In the genomic region with DNA sequence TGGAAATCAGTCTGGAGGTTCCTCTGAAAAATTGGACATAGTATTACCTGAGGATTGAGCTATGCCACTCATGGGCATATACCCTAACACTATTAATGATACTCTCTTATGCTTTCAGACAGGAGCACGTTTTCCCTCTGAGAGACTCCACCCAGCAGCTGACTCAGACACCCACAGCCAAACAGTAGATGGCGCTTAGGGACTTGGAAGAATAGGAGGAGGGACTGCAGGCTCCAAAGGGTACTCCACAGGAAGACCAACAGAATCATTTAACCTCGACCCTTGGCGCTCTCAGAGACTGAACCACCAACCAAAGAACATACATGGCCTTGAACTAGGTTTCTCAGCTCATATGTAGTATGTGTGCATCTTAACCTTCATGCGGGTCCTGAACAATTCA, we compare ENCODE assay signal across 18 mouse cellular contexts.
A peak's percentile ranks its signal among the peaks of the same experiment; 100 is the strongest.
DNase-seq lines count a peak whose midpoint lies in the region; ATAC-seq and TF ChIP-seq lines count a peak whose summit lies in the region.
"Had no signal": no experiment of that assay in that cellular context is flagged by ENCODE, and none has a peak within 500 bp of the region (broad histone marks: within the 10 kb centered on the region; RNA-seq: fewer than 3 reads in every experiment).

No protein-coding gene starts in this region.

- no peak overlapping the region for H3K4me2 ChIP-seq in intestine, postnatal 0 days (replicated peaks; ENCODE audit: low read depth)
- H3K4me2 ChIP-seq in intestine, embryonic 16.5 days (ENCODE audit: low read depth, low read length): no peak overlapping the region
- H3K4me2 ChIP-seq: embryonic facial prominence, embryonic 15.5 days; heart, embryonic 15.5 days had no signal

- H3K4me3 ChIP-seq in intestine, postnatal 0 days (ENCODE audit: low read depth, low read length): no peak overlapping the region
- no peak overlapping the region for H3K4me3 ChIP-seq in intestine, embryonic 16.5 days (ENCODE audit: low read length)
- no peak overlapping the region for H3K4me3 ChIP-seq in ES-Bruce4 (ENCODE audit: low read depth, low read length)
- H3K4me3 ChIP-seq in left cerebral cortex, adult 2 months: no peak overlapping the region
- H3K4me3 ChIP-seq: embryonic facial prominence, embryonic 15.5 days; heart, embryonic 15.5 days; myocyte had no signal

- H3K9ac ChIP-seq in intestine, postnatal 0 days (ENCODE audit: low read depth, low read length): no peak overlapping the region
- no peak overlapping the region for H3K9ac ChIP-seq in intestine, embryonic 16.5 days (ENCODE audit: low read depth, low read length)
- H3K9ac ChIP-seq in ES-Bruce4 (ENCODE audit: low read depth, poor library complexity, severe bottlenecking): no peak overlapping the region
- H3K9ac ChIP-seq: embryonic facial prominence, embryonic 15.5 days; heart, embryonic 15.5 days had no signal

- H3K27me3 ChIP-seq in intestine, postnatal 0 days (replicated peaks; ENCODE audit: control insufficient read depth, insufficient read depth, low read length): no peaks in the 10 kb centered on the region
- no peaks in the 10 kb centered on the region for H3K27me3 ChIP-seq in intestine, embryonic 16.5 days (replicated peaks; ENCODE audit: control insufficient read depth, insufficient read depth, low read length)
- H3K27me3 ChIP-seq in ES-Bruce4 (ENCODE audit: control insufficient read depth, insufficient read depth, low read length, poor library complexity, severe bottlenecking): no peaks in the 10 kb centered on the region
- H3K27me3 ChIP-seq: embryonic facial prominence, embryonic 15.5 days; heart, embryonic 15.5 days had no signal

- no peak for TF ChIP-seq POLR2A in ES-Bruce4 (IDR thresholded peaks at IDR 0.05; ENCODE audit: insufficient read depth, low read length)

- TF ChIP-seq EP300 in ES-Bruce4 (IDR thresholded peaks at IDR 0.05; ENCODE audit: insufficient read depth, low read depth, low read length): no peak

- H3K9me3 ChIP-seq in intestine, postnatal 0 days (ENCODE audit: control insufficient read depth): no peaks in the 10 kb centered on the region
- no peaks in the 10 kb centered on the region for H3K9me3 ChIP-seq in intestine, embryonic 16.5 days (ENCODE audit: control insufficient read depth, low read length)
- H3K9me3 ChIP-seq in ES-Bruce4 (replicated peaks; ENCODE audit: control insufficient read depth, insufficient read depth, low read length, poor library complexity, severe bottlenecking): no peaks in the 10 kb centered on the region
- H3K9me3 ChIP-seq: embryonic facial prominence, embryonic 15.5 days; heart, embryonic 15.5 days had no signal

- H3K36me3 ChIP-seq in intestine, postnatal 0 days (ENCODE audit: control insufficient read depth, insufficient read depth): no peaks in the 10 kb centered on the region
- no peaks in the 10 kb centered on the region for H3K36me3 ChIP-seq in intestine, embryonic 16.5 days (ENCODE audit: control insufficient read depth, insufficient read depth, low read length)
- no peaks in the 10 kb centered on the region for H3K36me3 ChIP-seq in ES-Bruce4 (ENCODE audit: control insufficient read depth, insufficient read depth, low read length, poor library complexity, severe bottlenecking)
- H3K36me3 ChIP-seq: embryonic facial prominence, embryonic 15.5 days; heart, embryonic 15.5 days had no signal

- no peak for ATAC-seq in intestine, postnatal 0 days
- no peak for ATAC-seq in intestine, embryonic 16.5 days
- no peak for ATAC-seq in megakaryocyte-erythroid progenitor cell, adult 5-6 weeks (replicated peaks; ENCODE audit: low FRiP score, low TSS enrichment, poor library complexity, severe bottlenecking)
- ATAC-seq: forebrain, embryonic 16.5 days; hindbrain, embryonic 16.5 days had no signal

- 0 out of 2 replicates have a peak, but pooled peaks have one; percentile 8 for TF ChIP-seq CTCF in intestine, postnatal 0 days (IDR thresholded peaks at IDR 0.05; ENCODE audit: low read depth)
- peak; percentile 42 for TF ChIP-seq CTCF in ES-Bruce4 (IDR thresholded peaks at IDR 0.05; ENCODE audit: low read depth, low read length)
- TF ChIP-seq CTCF in left cerebral cortex, adult 2 months (IDR thresholded peaks at IDR 0.05): no peak

- no peak overlapping the region for H3K27ac ChIP-seq in intestine, postnatal 0 days (ENCODE audit: low read depth, low read length)
- H3K27ac ChIP-seq in intestine, embryonic 16.5 days (ENCODE audit: low read length): no peak overlapping the region
- H3K27ac ChIP-seq in ES-Bruce4 (ENCODE audit: insufficient read depth, low read length): no peak overlapping the region
- H3K27ac ChIP-seq in left cerebral cortex, adult 2 months: no peak overlapping the region
- H3K27ac ChIP-seq: embryonic facial prominence, embryonic 15.5 days; heart, embryonic 15.5 days had no signal

- H3K4me1 ChIP-seq in intestine, postnatal 0 days (replicated peaks; ENCODE audit: control insufficient read depth, insufficient read depth, low read length): no peaks in the 10 kb centered on the region
- H3K4me1 ChIP-seq in intestine, embryonic 16.5 days (ENCODE audit: control insufficient read depth, insufficient read depth, low read length): no peaks in the 10 kb centered on the region
- H3K4me1 ChIP-seq in ES-Bruce4 (ENCODE audit: control insufficient read depth, insufficient read depth, low read length): no peaks in the 10 kb centered on the region
- H3K4me1 ChIP-seq: embryonic facial prominence, embryonic 15.5 days; heart, embryonic 15.5 days had no signal

- peak; percentile 3 for DNase-seq in 416B (ENCODE audit: low read depth)
- peak; percentile 28 for DNase-seq in adrenal gland, postnatal 10 days
- no peak for DNase-seq in thymus, postnatal 4 days
- DNase-seq in left cerebral cortex, adult 2 months (ENCODE audit: extremely low spot score in 1 of 2, low spot score in 2 of 2): no peak
- DNase-seq: cerebellum, adult 2 months; gastrocnemius, postnatal 36 days; lung, postnatal 10 days; midbrain, embryonic 14.5 days; right cerebral cortex, postnatal 25 days had no signal

- intact Hi-C loops in left cerebral cortex, adult 2 months (cut with DNase I): no loop called here

- WGBS in intestine, postnatal 0 days: 39% methylated on average over 5 of the region's 5 CpGs
- whole genome bisulfite sequencing in intestine, embryonic 16.5 days: 45% methylated on average over 5 of the region's 5 CpGs

Comparison
In these comparisons a context has a peak if more than half of its experiments do, and no peak if none do; other contexts are left out.
1. DNase-seq: peak in 416B (single experiment) and adrenal gland, postnatal 10 days (single experiment); none in thymus, postnatal 4 days (single experiment) and left cerebral cortex, adult 2 months (0 of 2).